Comparison of ENCODE assay signal across 12 mouse cellular contexts in genomic region chr2:74736688-74737577, GRCm38 (mm10). TPM values are rescaled to one million over a fixed set of nuclear protein-coding genes. Genes with fewer than 3 reads are reported as not detected.
DNase-seq lines count a peak whose midpoint lies in the region; ATAC-seq lines count a peak whose summit lies in the region.
"Had no signal": no experiment of that assay in that cellular context is flagged by ENCODE, and none has a peak within 500 bp of the region (broad histone marks: within the 10 kb centered on the region; RNA-seq: fewer than 3 reads in every experiment).

No protein-coding gene starts in this region.

- H3K4me1 ChIP-seq in forebrain, embryonic 11.5 days (replicated peaks; ENCODE audit: control insufficient read depth, insufficient read depth, low read length): peaks cover 5% of the 10 kb centered on the region; the same call in 1 of the 2 replicates
- H3K4me1 ChIP-seq in forebrain, embryonic 14.5 days (ENCODE audit: control insufficient read depth, insufficient read depth, low read length): peaks cover 4% of the 10 kb centered on the region; the same call in 1 of the 2 replicates
- peaks cover 15% of the 10 kb centered on the region; the same call in 1 of the 2 replicates for H3K4me1 ChIP-seq in midbrain, embryonic 10.5 days
- H3K4me1 ChIP-seq in midbrain, embryonic 13.5 days (replicated peaks): peaks cover 8% of the 10 kb centered on the region
- H3K4me1 ChIP-seq in limb, embryonic 10.5 days: peaks cover 100% of the 10 kb centered on the region

- no peaks in the 10 kb centered on the region for H3K36me3 ChIP-seq in forebrain, embryonic 11.5 days (ENCODE audit: control insufficient read depth, insufficient read depth, low read length)
- no peaks in the 10 kb centered on the region for H3K36me3 ChIP-seq in forebrain, embryonic 14.5 days (ENCODE audit: control insufficient read depth, insufficient read depth, low read length)
- no peaks in the 10 kb centered on the region for H3K36me3 ChIP-seq in midbrain, embryonic 10.5 days
- no peaks in the 10 kb centered on the region for H3K36me3 ChIP-seq in midbrain, embryonic 13.5 days
- peaks cover under 1% of the 10 kb centered on the region; the same call in 1 of the 2 replicates for H3K36me3 ChIP-seq in limb, embryonic 10.5 days

- H3K4me2 ChIP-seq in forebrain, embryonic 11.5 days (ENCODE audit: low read depth, low read length, severe bottlenecking): no peak overlapping the region
- no peak overlapping the region for H3K4me2 ChIP-seq in forebrain, embryonic 14.5 days (ENCODE audit: low read length)
- H3K4me2 ChIP-seq in midbrain, embryonic 13.5 days (replicated peaks): no peak overlapping the region

- no peak for ATAC-seq in forebrain, embryonic 11.5 days (replicated peaks; ENCODE audit: low FRiP score)
- no peak for ATAC-seq in forebrain, embryonic 14.5 days
- no peak for ATAC-seq in midbrain, embryonic 13.5 days
- no peak for ATAC-seq in cerebellum, adult (ENCODE audit: insufficient number of reproducible peaks, low FRiP score, low TSS enrichment)

- 2% methylated on average over 15 of the region's 15 CpGs for WGBS in forebrain, embryonic 11.5 days
- 3% methylated on average over 15 of the region's 15 CpGs for WGBS in forebrain, embryonic 14.5 days
- WGBS in midbrain, embryonic 10.5 days: 3% methylated on average over 15 of the region's 15 CpGs
- 2% methylated on average over 15 of the region's 15 CpGs for whole genome bisulfite sequencing in midbrain, embryonic 13.5 days
- WGBS in limb, embryonic 10.5 days: 7% methylated on average over 15 of the region's 15 CpGs

- no peaks in the 10 kb centered on the region for H3K9me3 ChIP-seq in forebrain, embryonic 11.5 days (ENCODE audit: control insufficient read depth, low read length)
- H3K9me3 ChIP-seq in forebrain, embryonic 14.5 days (replicated peaks; ENCODE audit: control insufficient read depth, low read length): no peaks in the 10 kb centered on the region
- no peaks in the 10 kb centered on the region for H3K9me3 ChIP-seq in midbrain, embryonic 10.5 days (replicated peaks)
- H3K9me3 ChIP-seq in midbrain, embryonic 13.5 days: no peaks in the 10 kb centered on the region
- H3K9me3 ChIP-seq in limb, embryonic 10.5 days (replicated peaks): no peaks in the 10 kb centered on the region

- peaks cover 98% of the 10 kb centered on the region for H3K27me3 ChIP-seq in forebrain, embryonic 11.5 days (ENCODE audit: control insufficient read depth, insufficient read depth, low read length)
- H3K27me3 ChIP-seq in forebrain, embryonic 14.5 days (replicated peaks; ENCODE audit: control insufficient read depth, insufficient read depth, low read length): peaks cover 90% of the 10 kb centered on the region
- peaks cover 100% of the 10 kb centered on the region for H3K27me3 ChIP-seq in midbrain, embryonic 10.5 days (ENCODE audit: low read depth, poor library complexity, severe bottlenecking)
- H3K27me3 ChIP-seq in midbrain, embryonic 13.5 days: peaks cover 100% of the 10 kb centered on the region
- peaks cover 93% of the 10 kb centered on the region for H3K27me3 ChIP-seq in limb, embryonic 10.5 days (ENCODE audit: low read depth, poor library complexity, severe bottlenecking)

- H3K27ac ChIP-seq in forebrain, embryonic 11.5 days (ENCODE audit: low read depth, low read length): no peak overlapping the region
- H3K27ac ChIP-seq in forebrain, embryonic 14.5 days (ENCODE audit: low read depth, low read length): no peak overlapping the region
- H3K27ac ChIP-seq in midbrain, embryonic 10.5 days (replicated peaks): no peak overlapping the region
- H3K27ac ChIP-seq in midbrain, embryonic 13.5 days: no peak overlapping the region
- 0 out of 2 replicates have a peak overlapping the region, but pooled peaks have one; percentile 80 for H3K27ac ChIP-seq in limb, embryonic 10.5 days

- H3K9ac ChIP-seq in forebrain, embryonic 11.5 days (ENCODE audit: low read length): no peak overlapping the region
- no peak overlapping the region for H3K9ac ChIP-seq in forebrain, embryonic 14.5 days (ENCODE audit: low read length)
- H3K9ac ChIP-seq in midbrain, embryonic 13.5 days (replicated peaks): no peak overlapping the region

- DNase-seq in forebrain, embryonic 11.5 days (ENCODE audit: low spot score): peak; percentile 48
- no peak for DNase-seq in forebrain, embryonic 14.5 days (ENCODE audit: low spot score)
- DNase-seq in midbrain, embryonic 10.5 days (ENCODE audit: low spot score): peak; percentile 48
- DNase-seq in limb, embryonic 10.5 days (ENCODE audit: low spot score): no peak
- peak; percentile 2 for DNase-seq in yolk sac, embryonic 10.5 days (ENCODE audit: low spot score)
- no peak for DNase-seq in spleen, adult 18-20 months
- DNase-seq: adrenal gland, adult 8-10 months; cerebellum, adult 18-20 months; gastrocnemius, postnatal 36 days had no signal

- H3K4me3 ChIP-seq in forebrain, embryonic 11.5 days (ENCODE audit: low read depth, low read length): no peak overlapping the region
- no peak overlapping the region for H3K4me3 ChIP-seq in forebrain, embryonic 14.5 days (ENCODE audit: low read depth, low read length)
- H3K4me3 ChIP-seq in midbrain, embryonic 10.5 days: no peak overlapping the region
- H3K4me3 ChIP-seq in midbrain, embryonic 13.5 days (replicated peaks): no peak overlapping the region
- peak overlapping the region; percentile 48 for H3K4me3 ChIP-seq in limb, embryonic 10.5 days

RNA-seq across cellular contexts. Expression of gene Gm28230, which starts 10.4 kb away (rescaled TPM):
- polyA plus RNA-seq in forebrain, embryonic 11.5 days (2014; fragmentation: Nextera tagmentation; extraction: Ambion mirVana): not detected in 2 replicates
- not detected in 2 replicates for polyA plus RNA-seq in forebrain, embryonic 14.5 days (2014; fragmentation: Nextera tagmentation; extraction: Ambion mirVana)
- not detected in 2 replicates for polyA plus RNA-seq in midbrain, embryonic 10.5 days (2016; fragmentation: Nextera tagmentation; extraction: Ambion mirVana)
- not detected in 2 replicates for polyA plus RNA-seq in midbrain, embryonic 13.5 days (2015; fragmentation: Nextera tagmentation; extraction: Ambion mirVana)
- polyA plus RNA-seq in limb, embryonic 10.5 days (2016; fragmentation: Nextera tagmentation; extraction: Ambion mirVana): 0.70 and 0.79 TPM in 2 replicates
- polyA plus RNA-seq: liver, embryonic 11.5 days had no signal

RNA-seq across cellular contexts. Expression of gene Hoxd4, which starts 25.2 kb away (rescaled TPM):
- polyA plus RNA-seq in forebrain, embryonic 11.5 days (2014; fragmentation: Nextera tagmentation; extraction: Ambion mirVana): not detected in 2 replicates
- polyA plus RNA-seq in forebrain, embryonic 14.5 days (2014; fragmentation: Nextera tagmentation; extraction: Ambion mirVana): not detected in 2 replicates
- not detected in 2 replicates for polyA plus RNA-seq in midbrain, embryonic 10.5 days (2016; fragmentation: Nextera tagmentation; extraction: Ambion mirVana)
- polyA plus RNA-seq in midbrain, embryonic 13.5 days (2015; fragmentation: Nextera tagmentation; extraction: Ambion mirVana): not detected in 2 replicates
- polyA plus RNA-seq in limb, embryonic 10.5 days (2016; fragmentation: Nextera tagmentation; extraction: Ambion mirVana): 1.2 and 2.3 TPM in 2 replicates

RNA-seq across cellular contexts. Expression of gene Hoxd3, which starts 25.2 kb away (rescaled TPM):
- polyA plus RNA-seq in forebrain, embryonic 11.5 days (2014; fragmentation: Nextera tagmentation; extraction: Ambion mirVana): 0.08 and 0.19 TPM in 2 replicates
- polyA plus RNA-seq in forebrain, embryonic 14.5 days (2014; fragmentation: Nextera tagmentation; extraction: Ambion mirVana): not detected in 2 replicates
- 0.06 TPM in 1 of 2 replicates, not detected in the other for polyA plus RNA-seq in midbrain, embryonic 10.5 days (2016; fragmentation: Nextera tagmentation; extraction: Ambion mirVana)
- polyA plus RNA-seq in midbrain, embryonic 13.5 days (2015; fragmentation: Nextera tagmentation; extraction: Ambion mirVana): 0.17 TPM in 2 replicates
- polyA plus RNA-seq in limb, embryonic 10.5 days (2016; fragmentation: Nextera tagmentation; extraction: Ambion mirVana): 1.4 and 3.0 TPM in 2 replicates

RNA-seq across cellular contexts. Expression of gene Hoxd1, which starts 25.8 kb away (rescaled TPM):
- polyA plus RNA-seq in forebrain, embryonic 11.5 days (2014; fragmentation: Nextera tagmentation; extraction: Ambion mirVana): not detected in 2 replicates
- polyA plus RNA-seq in forebrain, embryonic 14.5 days (2014; fragmentation: Nextera tagmentation; extraction: Ambion mirVana): not detected in 2 replicates
- polyA plus RNA-seq in midbrain, embryonic 10.5 days (2016; fragmentation: Nextera tagmentation; extraction: Ambion mirVana): not detected in 2 replicates
- polyA plus RNA-seq in midbrain, embryonic 13.5 days (2015; fragmentation: Nextera tagmentation; extraction: Ambion mirVana): 0.08 TPM in 1 of 2 replicates, not detected in the other
- 0.68 and 1.2 TPM in 2 replicates for polyA plus RNA-seq in limb, embryonic 10.5 days (2016; fragmentation: Nextera tagmentation; extraction: Ambion mirVana)

RNA-seq across cellular contexts. Expression of gene Hoxd8, which starts 32.5 kb away (rescaled TPM):
- not detected in 2 replicates for polyA plus RNA-seq in forebrain, embryonic 11.5 days (2014; fragmentation: Nextera tagmentation; extraction: Ambion mirVana)
- 0.09 TPM in 1 of 2 replicates, not detected in the other for polyA plus RNA-seq in forebrain, embryonic 14.5 days (2014; fragmentation: Nextera tagmentation; extraction: Ambion mirVana)
- polyA plus RNA-seq in midbrain, embryonic 10.5 days (2016; fragmentation: Nextera tagmentation; extraction: Ambion mirVana): not detected in 2 replicates
- polyA plus RNA-seq in midbrain, embryonic 13.5 days (2015; fragmentation: Nextera tagmentation; extraction: Ambion mirVana): 0.08 TPM in 1 of 2 replicates, not detected in the other
- polyA plus RNA-seq in limb, embryonic 10.5 days (2016; fragmentation: Nextera tagmentation; extraction: Ambion mirVana): 11.6 and 17.4 TPM in 2 replicates

Comparison
In these comparisons a context has a peak if more than half of its experiments do, and no peak if none do; other contexts are left out.
1. DNase-seq: peak in forebrain, embryonic 11.5 days (single experiment), midbrain, embryonic 10.5 days (single experiment) and yolk sac, embryonic 10.5 days (single experiment); none in forebrain, embryonic 14.5 days (single experiment), limb, embryonic 10.5 days (single experiment) and spleen, adult 18-20 months (0 of 2).